Mouse (Mus musculus) central nervous system, embryonic 18 days (tissue): ENCODE measurements around the gene Calr4. TPM values are rescaled to one million over a fixed set of nuclear protein-coding genes. Genes with fewer than 3 reads are reported as not detected.

ENCODE experiments used
- polyA plus RNA-seq: library from polyadenylated mRNA; depleted of rRNA; stranded (reverse); fragments of >200 nt; gene quantifications from 2 replicates; pipeline ENCODE4 v1.2.3, GENCODE M21; 2012; rRNA removed

Gene Calr4
- 0.23 and 0.31 TPM in 2 replicates for polyA plus RNA-seq

GRCm38 (mm10) chr4:109234185-109234584, at the start of gene Calr4:
Gene Calr4 (plus strand): TSS chr4:109234485.

GRCm38 (mm10) chr4:109201582-109202424, 32.5 kb upstream of the Calr4 start, which contains the start of gene Osbpl9:
Gene Osbpl9 (minus strand): TSS chr4:109202272.

GRCm38 (mm10) chr4:109279689-109280458, 45.6 kb downstream of the Calr4 start, which contains the start of gene Eps15:
Gene Eps15 (plus strand): TSS chr4:109280268.

Other genes starting within 250 kb of the Calr4 start
- gene Nrd1, start 233.8 kb upstream of the Calr4 start, polyA plus RNA-seq = 131 and 159 TPM in 2 replicates
- 80.3 and 84.6 TPM in 2 replicates for gene Osbpl9, start 32.2 kb upstream of the Calr4 start, polyA plus RNA-seq
- 63.0 and 71.1 TPM in 2 replicates for gene Eps15, start 45.8 kb downstream of the Calr4 start, polyA plus RNA-seq
- 2.5 and 3.0 TPM in 2 replicates for gene Ttc39a, start 172.1 kb downstream of the Calr4 start, polyA plus RNA-seq